Mouse (Mus musculus): Measurements from ENCODE around the gene Gm4858. TPM values are rescaled to one million over a fixed set of nuclear protein-coding genes. Genes with fewer than 3 reads are reported as not detected.
A peak's percentile ranks its signal among the peaks of the same experiment; 100 is the strongest.
"Not testable (repeated sequence)": the region's sequence is repeated elsewhere in the genome, so short reads cannot be mapped to it uniquely, and the experiment has no call there.

Gm4858 gene
- total and polyA plus RNA-seq, 3 experiments = not detected

GRCm38 (mm10) chr3:93086631-93087030, 18.0 kb downstream of the Gm4858 start:
- no peaks in the 10 kb centered on the region for H3K9me3 ChIP-seq (replicated peaks; ENCODE audit: low read length)
- dilution Hi-C loops (cut with MboI; ENCODE audit: extremely low pct_ligation_motif_present, extremely low pct_unique_long_range_greater_than_20kb, low sequenced_read_pairs) (no loop called here), in situ Hi-C loops (cut with MboI; ENCODE audit: low pct_ligation_motif_present, low pct_unique_long_range_greater_than_20kb, low sequenced_read_pairs) (no loop called here)
- no peak overlapping the region for H3K9ac ChIP-seq (ENCODE audit: insufficient read depth, low read depth)
- H3K36me3 ChIP-seq (replicated peaks in 1 of 2; ENCODE audit: control insufficient read depth in 1 of 2, insufficient read depth in 1 of 2, low read length in 1 of 2) = no peaks in the 10 kb centered on the region
- H3K4me3 ChIP-seq (replicated peaks in 1 of 3; ENCODE audit: low read depth in 2 of 3, low read length in 2 of 3, poor library complexity in 1 of 3) = no peak overlapping the region
- no peak for DNase-seq (ENCODE audit: extremely low read depth)
- no peak overlapping the region for H3K4me2 ChIP-seq (ENCODE audit: insufficient read depth, low read depth, poor library complexity, severe bottlenecking)
- H3K27ac ChIP-seq (ENCODE audit: insufficient read depth, low read depth) = no peak overlapping the region
- H3K27me3 ChIP-seq (replicated peaks) = no peaks in the 10 kb centered on the region
- TF ChIP-seq MXI1 (IDR thresholded peaks at IDR 0.05; ENCODE audit: low read depth, low read length) (no peak), MAX (IDR thresholded peaks at IDR 0.05; ENCODE audit: low read length) (no peak), IRF4 (IDR thresholded peaks at IDR 0.05; ENCODE audit: low read depth, low read length) (no peak), POLR2AphosphoS2 (IDR thresholded peaks at IDR 0.05; ENCODE audit: low read depth, low read length) (no peak), CHD1 (IDR thresholded peaks at IDR 0.05; ENCODE audit: low read depth, low read length) (no peak), JUND (conservative IDR thresholded peaks at IDR 0.05; ENCODE audit: low read depth, low read length) (no peak), BHLHE40 (IDR thresholded peaks at IDR 0.05; ENCODE audit: low read depth, low read length) (no peak), USF2 (conservative IDR thresholded peaks at IDR 0.05; ENCODE audit: low read depth, low read length) (no peak), JUN (IDR thresholded peaks at IDR 0.05; ENCODE audit: insufficient read depth, low read depth, low read length) (no peak), ZNF384 (IDR thresholded peaks at IDR 0.05; ENCODE audit: low read depth, low read length) (no peak), ZC3H11A (IDR thresholded peaks at IDR 0.05; ENCODE audit: low read depth, low read length) (no peak), RCOR1 (conservative IDR thresholded peaks at IDR 0.05; ENCODE audit: low read depth, low read length) (no peak), USF1 (IDR thresholded peaks at IDR 0.05; ENCODE audit: low read depth, low read length) (no peak), SMC3 (IDR thresholded peaks at IDR 0.05; ENCODE audit: low read depth, low read length) (no peak), ETS1 (conservative IDR thresholded peaks at IDR 0.05; ENCODE audit: low read depth, low read length) (no peak), SIN3A (IDR thresholded peaks at IDR 0.05; ENCODE audit: low read length) (no peak), MAFK (IDR thresholded peaks at IDR 0.05; ENCODE audit: insufficient replicate concordance, low read length) (no peak), MEF2A (IDR thresholded peaks at IDR 0.05; ENCODE audit: borderline replicate concordance, low read depth, low read length) (no peak), TBP (conservative IDR thresholded peaks at IDR 0.05; ENCODE audit: low read depth, low read length) (no peak), PAX5 (IDR thresholded peaks at IDR 0.05; ENCODE audit: low read length) (no peak)
- H3K4me1 ChIP-seq (ENCODE audit: control insufficient read depth in 1 of 2, insufficient read depth in 2 of 2) = no peaks in the 10 kb centered on the region
- H3K79me2 ChIP-seq (replicated peaks; ENCODE audit: control insufficient read depth, extremely low read depth, insufficient read depth, poor library complexity, severe bottlenecking) = no peaks in the 10 kb centered on the region

GRCm38 (mm10) chr3:93093581-93093980, 25.0 kb downstream of the Gm4858 start:
- DNase-seq (ENCODE audit: extremely low read depth) = peak; percentile 22
- not testable (repeated sequence) for H3K36me3 ChIP-seq (replicated peaks in 1 of 2; ENCODE audit: control insufficient read depth in 1 of 2, insufficient read depth in 1 of 2, low read length in 1 of 2)

More at GRCm38 (mm10) chr3:93093581-93093980, 25.0 kb downstream of the Gm4858 start:
- H3K9ac ChIP-seq (ENCODE audit: insufficient read depth, low read depth); H3K4me3 ChIP-seq (replicated peaks in 1 of 3; ENCODE audit: low read depth in 2 of 3, low read length in 2 of 3, poor library complexity in 1 of 3); H3K4me1 ChIP-seq (ENCODE audit: control insufficient read depth in 1 of 2, insufficient read depth in 2 of 2); H3K79me2 ChIP-seq (replicated peaks; ENCODE audit: control insufficient read depth, extremely low read depth, insufficient read depth, poor library complexity, severe bottlenecking); H3K27ac ChIP-seq (ENCODE audit: insufficient read depth, low read depth); dilution Hi-C loops (cut with MboI; ENCODE audit: extremely low pct_ligation_motif_present, extremely low pct_unique_long_range_greater_than_20kb, low sequenced_read_pairs); H3K4me2 ChIP-seq (ENCODE audit: insufficient read depth, low read depth, poor library complexity, severe bottlenecking); H3K9me3 ChIP-seq (replicated peaks; ENCODE audit: low read length); H3K27me3 ChIP-seq (replicated peaks); in situ Hi-C loops (cut with MboI; ENCODE audit: low pct_ligation_motif_present, low pct_unique_long_range_greater_than_20kb, low sequenced_read_pairs): not testable (repeated sequence)
- peak in 1 of 2 experiments; percentile 46; a peak in 3 of 4 replicates for TF ChIP-seq CTCF (conservative IDR thresholded peaks at IDR 0.05 in 1 of 2, IDR thresholded peaks at IDR 0.05 in 1 of 2; ENCODE audit: low read depth in 2 of 2, low read length in 2 of 2)
- TF ChIP-seq RAD21 (IDR thresholded peaks at IDR 0.05; ENCODE audit: low read depth, low read length) = peak; percentile 24

Data from CH12.LX (cell line).